ENCODE assay signal across 8 mouse cellular contexts in the genomic region with DNA sequence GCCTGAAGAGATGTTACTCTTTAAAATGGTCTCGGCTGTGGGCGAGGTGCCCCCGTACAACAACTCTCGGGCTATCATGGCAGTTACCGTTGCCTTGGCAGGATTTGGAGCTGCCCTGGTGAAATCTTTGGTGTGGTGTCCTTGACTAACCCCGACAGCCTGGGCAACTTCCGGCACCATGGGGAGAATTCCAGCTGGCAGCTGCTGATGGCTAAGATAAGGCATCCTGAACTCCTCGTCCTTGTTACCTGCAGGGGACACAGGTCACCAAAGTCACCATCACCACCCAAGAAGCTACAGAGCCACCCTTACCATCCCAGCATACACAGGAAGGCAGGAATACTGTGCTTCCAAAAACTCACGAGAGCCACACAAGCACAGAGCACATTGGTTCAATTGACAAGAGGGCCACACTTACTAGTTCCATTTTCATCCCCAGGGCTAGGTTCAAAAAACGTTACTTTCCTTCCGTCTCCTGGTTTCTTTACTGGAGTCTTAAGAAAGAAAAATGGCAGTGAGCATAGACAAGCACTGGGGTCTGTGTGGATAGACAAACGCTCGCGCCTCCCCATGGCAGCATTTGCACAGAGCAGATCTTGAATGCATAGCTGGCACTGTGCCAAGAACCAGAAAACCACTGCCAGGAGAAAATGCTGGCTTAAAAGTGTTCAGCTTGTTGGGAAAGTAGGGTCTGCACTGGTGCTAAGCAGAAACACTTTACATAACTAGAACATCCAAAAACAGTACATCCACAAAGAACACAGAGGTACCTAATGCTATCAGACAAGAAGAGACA. TPM values are rescaled to one million over a fixed set of nuclear protein-coding genes. Genes with fewer than 3 reads are reported as not detected.
DNase-seq lines count a peak whose midpoint lies in the region; ATAC-seq and TF ChIP-seq lines count a peak whose summit lies in the region.
"Had no signal": no experiment of that assay in that cellular context is flagged by ENCODE, and none has a peak within 500 bp of the region (broad histone marks: within the 10 kb centered on the region; RNA-seq: fewer than 3 reads in every experiment).

No protein-coding gene starts in this region.

- 83% methylated on average over 14 of the region's 14 CpGs for WGBS in limb, embryonic 14.5 days
- 91% methylated on average over 14 of the region's 14 CpGs for WGBS in limb, embryonic 10.5 days

- ATAC-seq in limb, embryonic 14.5 days (ENCODE audit: low FRiP score, low read depth): no peak

- no peak overlapping the region for H3K27ac ChIP-seq in limb, embryonic 14.5 days (replicated peaks; ENCODE audit: low read depth, low read length)
- no peak overlapping the region for H3K27ac ChIP-seq in limb, embryonic 10.5 days
- H3K27ac ChIP-seq: liver, embryonic 13.5 days had no signal

- H3K9me3 ChIP-seq in limb, embryonic 14.5 days (ENCODE audit: control insufficient read depth, low read length): no peaks in the 10 kb centered on the region
- H3K9me3 ChIP-seq in limb, embryonic 10.5 days (replicated peaks): no peaks in the 10 kb centered on the region
- H3K9me3 ChIP-seq: liver, embryonic 13.5 days had no signal

- H3K36me3 ChIP-seq in limb, embryonic 14.5 days (ENCODE audit: control insufficient read depth, insufficient read depth, low read length): peaks cover 96% of the 10 kb centered on the region
- peaks cover 100% of the 10 kb centered on the region for H3K36me3 ChIP-seq in limb, embryonic 10.5 days

- no peaks in the 10 kb centered on the region for H3K27me3 ChIP-seq in limb, embryonic 14.5 days (ENCODE audit: control insufficient read depth, insufficient read depth, low read length)
- no peaks in the 10 kb centered on the region for H3K27me3 ChIP-seq in limb, embryonic 10.5 days (ENCODE audit: low read depth, poor library complexity, severe bottlenecking)
- H3K27me3 ChIP-seq: liver, embryonic 13.5 days had no signal

- no peak overlapping the region for H3K4me2 ChIP-seq in limb, embryonic 14.5 days (replicated peaks; ENCODE audit: low read depth, low read length, severe bottlenecking)
- H3K4me2 ChIP-seq: liver, embryonic 13.5 days had no signal

- no peak for TF ChIP-seq POLR2A in limb, embryonic 14.5 days (IDR thresholded peaks at IDR 0.05; ENCODE audit: borderline replicate concordance, extremely low read depth, insufficient read depth, insufficient read length)

- no peak overlapping the region for H3K9ac ChIP-seq in limb, embryonic 14.5 days (ENCODE audit: low read depth, low read length, severe bottlenecking)
- H3K9ac ChIP-seq: liver, embryonic 13.5 days had no signal

- H3K4me3 ChIP-seq in limb, embryonic 14.5 days (replicated peaks; ENCODE audit: low read length): no peak overlapping the region
- H3K4me3 ChIP-seq in limb, embryonic 10.5 days: no peak overlapping the region
- H3K4me3 ChIP-seq: liver, embryonic 13.5 days had no signal

- peak; percentile 35 for DNase-seq in limb, embryonic 14.5 days (ENCODE audit: low spot score)
- DNase-seq in limb, embryonic 10.5 days (ENCODE audit: low spot score): no peak
- peak; percentile 33 for DNase-seq in adrenal gland, postnatal 25 days
- DNase-seq in cerebellum, adult 9-11 months: peak; percentile 36
- peak; percentile 57 for DNase-seq in left cerebral cortex, postnatal 4 days
- DNase-seq in thymus, postnatal 4 days: no peak
- no peak for DNase-seq in embryo, embryonic 10 days (ENCODE audit: low spot score)
- DNase-seq: liver, embryonic 13.5 days had no signal

- no peaks in the 10 kb centered on the region for H3K4me1 ChIP-seq in limb, embryonic 14.5 days (ENCODE audit: control insufficient read depth, insufficient read depth, low read length)
- H3K4me1 ChIP-seq in limb, embryonic 10.5 days: no peaks in the 10 kb centered on the region
- H3K4me1 ChIP-seq: liver, embryonic 13.5 days had no signal

- intact Hi-C loops in left cerebral cortex, postnatal 4 days (cut with DNase I): no loop called here

RNA-seq across cellular contexts. Expression of gene Stau1, which starts 45.0 kb away (rescaled TPM):
- polyA plus RNA-seq in limb, embryonic 14.5 days (2012; rRNA removed): 64.0 and 71.4 TPM in 2 replicates
- polyA plus RNA-seq in limb, embryonic 14.5 days (2014; fragmentation: Nextera tagmentation; extraction: Ambion mirVana): 88.8 and 96.5 TPM in 2 replicates
- polyA plus RNA-seq in limb, embryonic 10.5 days (2016; fragmentation: Nextera tagmentation; extraction: Ambion mirVana): 87.9 and 98.3 TPM in 2 replicates
- 88.6 and 93.2 TPM in 2 replicates for total RNA-seq in adrenal gland, postnatal 25 days (2021)
- total RNA-seq in left cerebral cortex, postnatal 4 days (2021): 100 to 1,000 TPM; 111 TPM

RNA-seq across cellular contexts. Expression of gene Cse1l, which starts 45.2 kb away (rescaled TPM):
- 66.4 and 69.8 TPM in 2 replicates for polyA plus RNA-seq in limb, embryonic 14.5 days (2012; rRNA removed)
- polyA plus RNA-seq in limb, embryonic 14.5 days (2014; fragmentation: Nextera tagmentation; extraction: Ambion mirVana): 108 and 114 TPM in 2 replicates
- 211 and 223 TPM in 2 replicates for polyA plus RNA-seq in limb, embryonic 10.5 days (2016; fragmentation: Nextera tagmentation; extraction: Ambion mirVana)
- total RNA-seq in adrenal gland, postnatal 25 days (2021): 67.6 and 83.7 TPM in 2 replicates
- total RNA-seq in left cerebral cortex, postnatal 4 days (2021): 10 to 100 TPM; 81.4 to 83.7 TPM

Comparison
In these comparisons a context has a peak if more than half of its experiments do, and no peak if none do; other contexts are left out.
1. DNase-seq: peak in limb, embryonic 14.5 days (single experiment), adrenal gland, postnatal 25 days (single experiment), cerebellum, adult 9-11 months (single experiment) and left cerebral cortex, postnatal 4 days (single experiment); none in limb, embryonic 10.5 days (single experiment), thymus, postnatal 4 days (single experiment) and embryo, embryonic 10 days (single experiment).